ENCODE assay signal across 8 mouse cellular contexts in genomic region chr1:77516203-77516991, GRCm38 (mm10). TPM values are rescaled to one million over a fixed set of nuclear protein-coding genes. Genes with fewer than 3 reads are reported as not detected.
DNase-seq lines count a peak whose midpoint lies in the region; TF ChIP-seq lines count a peak whose summit lies in the region.

No protein-coding gene starts in this region.

- no peak for TF ChIP-seq POLR2A in cortical plate, adult 2 months (IDR thresholded peaks at IDR 0.05; ENCODE audit: extremely low read depth, insufficient read depth, low read length)

- no peak overlapping the region for H3K27ac ChIP-seq in cortical plate, adult 2 months (ENCODE audit: insufficient read depth, low read length)

- peak; percentile 79 for TF ChIP-seq CTCF in cortical plate, adult 2 months (IDR thresholded peaks at IDR 0.05; ENCODE audit: extremely low read depth, insufficient read depth, low read length)

- DNase-seq in adrenal gland, adult (ENCODE audit: inconsistent age in 2 of 2, low spot score in 1 of 2) = peak; percentile 87 to 97
- DNase-seq in gastrocnemius, postnatal 10 days = peak; percentile 94
- DNase-seq in induced T-regulatory cell, adult 2 months (ENCODE audit: low read depth) = peak; percentile 20
- DNase-seq in left cerebral cortex, adult 9 months (ENCODE audit: low spot score in 2 of 2) = peak; percentile 82 to 96
- peak; percentile 97 for DNase-seq in right cerebral cortex, adult 2 months (ENCODE audit: low spot score in 2 of 2)
- DNase-seq in urinary bladder, adult 2 months (ENCODE audit: low spot score) = peak; percentile 93

- H3K4me1 ChIP-seq in cortical plate, adult 2 months (ENCODE audit: control insufficient read depth, insufficient read depth, low read length) = no peaks in the 10 kb centered on the region
- peaks cover 37% of the 10 kb centered on the region for H3K4me1 ChIP-seq in megakaryocyte, embryonic 14.5 days

- peaks cover 54% of the 10 kb centered on the region for H3K27me3 ChIP-seq in megakaryocyte, embryonic 14.5 days (replicated peaks)

- H3K9me3 ChIP-seq in megakaryocyte, embryonic 14.5 days = no peaks in the 10 kb centered on the region

- H3K36me3 ChIP-seq in megakaryocyte, embryonic 14.5 days (replicated peaks; ENCODE audit: low read length) = no peaks in the 10 kb centered on the region

- H3K4me3 ChIP-seq in cortical plate, adult 2 months (ENCODE audit: insufficient read depth, low read length) = peak overlapping the region; percentile 70
- H3K4me3 ChIP-seq in megakaryocyte, embryonic 14.5 days (replicated peaks) = peak overlapping the region; percentile 89

RNA-seq across cellular contexts. Expression of gene Epha4, which starts 1.5 kb away (rescaled TPM):
- 74.5 and 85.1 TPM in 2 replicates for polyA plus RNA-seq in cortical plate, adult 2 months (2012; rRNA removed)
- 10 to 100 TPM in 1 of 2 experiments, 1 to 10 TPM in 1; 6.3 to 10.0 TPM for total RNA-seq in gastrocnemius, postnatal 10 days (2021)
- 0.09 TPM in 1 of 2 replicates, not detected in the other for polyA plus RNA-seq in megakaryocyte, embryonic 14.5 days (2012; ENCODE audit: insufficient read depth, low replicate concordance)
- polyA plus RNA-seq in urinary bladder, adult 2 months (2012; rRNA removed) = 6.0 and 7.6 TPM in 2 replicates

Comparison
In these comparisons a context has a peak if more than half of its experiments do, and no peak if none do; other contexts are left out.
1. DNase-seq: peak in every context shown above with its lines; median percentile 97 in right cerebral cortex, adult 2 months; 94 in gastrocnemius, postnatal 10 days; 93 in urinary bladder, adult 2 months; 92 in adrenal gland, adult; 89 in left cerebral cortex, adult 9 months; 20 in induced T-regulatory cell, adult 2 months.